Mouse (Mus musculus) forebrain, embryonic 16.5 days (tissue): ENCODE data around the gene Cntnap2. TPM values are rescaled to one million over a fixed set of nuclear protein-coding genes. Genes with fewer than 3 reads are reported as not detected.

ENCODE experiments used
- ATAC-seq: fragments of 200-750 bp; cut with Nextera tagmentation; 2 replicates; pipeline ENCODE4 v1.8.0; 2017; ENCODE audit warnings: mild to moderate bottlenecking, moderate library complexity
- H3K27ac ChIP-seq: fragments of 300-500 bp; sonication (generic); 2 replicates; pipeline ENCODE4 v1.5.1; 2014; ENCODE audit warnings: low read length, control low read depth
- H3K27me3 ChIP-seq: fragments of 300-500 bp; sonication (generic); replicated peaks from 2 replicates; pipeline ENCODE4 v1.6.1; 2014; ENCODE audit warnings: low read length; ENCODE audit not compliant: control insufficient read depth, insufficient read depth
- H3K36me3 ChIP-seq: fragments of 300-500 bp; sonication (generic); 2 replicates; pipeline ENCODE4 v1.6.1; 2014; ENCODE audit not compliant: control insufficient read depth, insufficient read depth
- H3K4me1 ChIP-seq: fragments of 300-500 bp; sonication (generic); replicated peaks from 2 replicates; pipeline ENCODE4 v1.6.1; 2014; ENCODE audit warnings: low read length; ENCODE audit not compliant: control insufficient read depth, insufficient read depth
- H3K4me2 ChIP-seq: fragments of 300-500 bp; sonication (generic); 2 replicates; pipeline ENCODE4 v1.6.1; 2014; ENCODE audit warnings: mild to moderate bottlenecking, low read length, control low read depth
- H3K4me3 ChIP-seq: fragments of 300-500 bp; sonication (generic); replicated peaks from 2 replicates; pipeline ENCODE4 v1.5.1; 2014; ENCODE audit warnings: mild to moderate bottlenecking, low read length, control low read depth
- H3K9ac ChIP-seq: fragments of 300-500 bp; sonication (generic); replicated peaks from 2 replicates; pipeline ENCODE4 v1.6.1; 2014; ENCODE audit warnings: low read depth, low read length, control low read depth
- H3K9me3 ChIP-seq: fragments of 300-500 bp; sonication (generic); 2 replicates; pipeline ENCODE4 v1.6.1; 2016; ENCODE audit warnings: low read length; ENCODE audit not compliant: control insufficient read depth
- WGBS: fragments of 180-500 bp; shearing (Covaris S2); extraction: QIAGEN DNeasy Blood & Tissue Kit; methylation state at CpG from one replicate; pipeline ENCODE4 v1.1.7; 2014; 5-methylcytosine and 5-hydroxymethylcytosine counted together
- polyA plus RNA-seq: library from polyadenylated mRNA; unstranded; fragments of >200 nt; fragmentation: Nextera tagmentation; extraction: Ambion mirVana; gene quantifications from 2 replicates; pipeline ENCODE4 v1.2.1, GENCODE M21; 2015

Gene Cntnap2
- polyA plus RNA-seq, 1 experiment from 2014 or later = 72.7 TPM

DNA sequence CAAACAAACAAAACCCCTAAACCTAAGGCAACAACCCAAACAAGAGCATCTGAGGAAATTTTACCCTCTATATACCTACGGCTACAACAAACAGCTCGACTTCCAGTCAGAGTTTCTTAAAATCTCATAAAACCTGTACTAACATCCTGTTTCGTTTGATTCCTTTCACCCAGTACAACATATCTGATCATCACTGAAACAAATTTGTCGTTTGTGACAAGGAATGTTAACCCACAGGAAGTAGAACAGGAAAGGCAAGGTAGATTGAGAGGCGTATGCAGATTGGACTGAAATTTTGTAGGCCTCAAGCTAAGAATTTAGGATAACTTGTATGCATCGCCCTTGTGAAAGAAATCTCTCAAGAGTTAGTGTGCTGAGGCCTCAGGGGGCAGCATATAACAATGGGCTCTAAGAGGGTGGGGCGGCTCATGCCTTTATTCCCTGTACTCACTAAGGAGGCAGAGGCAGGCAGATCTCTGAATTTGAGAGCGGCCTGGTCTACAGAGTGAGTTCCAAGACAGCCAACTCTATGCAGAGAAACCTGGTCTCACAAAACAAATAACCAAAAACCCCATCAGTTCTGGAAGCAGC is 2291.0 kb downstream of the Cntnap2 start:
- H3K4me1 ChIP-seq = no peaks in the 10 kb centered on the region
- no peaks in the 10 kb centered on the region for H3K36me3 ChIP-seq
- no peak overlapping the region for H3K4me3 ChIP-seq
- ATAC-seq = no peak
- H3K27me3 ChIP-seq = no peaks in the 10 kb centered on the region
- H3K27ac ChIP-seq = no peak overlapping the region
- no peak overlapping the region for H3K9ac ChIP-seq
- H3K9me3 ChIP-seq = no peaks in the 10 kb centered on the region
- H3K4me2 ChIP-seq = no peak overlapping the region
- WGBS = 89% methylated on average over 8 of the region's 8 CpGs
